Mouse (Mus musculus) cerebellum, postnatal 10 days (tissue): ENCODE measurements around the gene Mfng.

ENCODE experiments used
- DNase-seq, 2 experiments: peaks; one replicate each; pipeline ENCODE4 v3.0.0; 2021; ENCODE audit warnings: mixed read lengths in 2 of 2

Gene Mfng

DNA sequence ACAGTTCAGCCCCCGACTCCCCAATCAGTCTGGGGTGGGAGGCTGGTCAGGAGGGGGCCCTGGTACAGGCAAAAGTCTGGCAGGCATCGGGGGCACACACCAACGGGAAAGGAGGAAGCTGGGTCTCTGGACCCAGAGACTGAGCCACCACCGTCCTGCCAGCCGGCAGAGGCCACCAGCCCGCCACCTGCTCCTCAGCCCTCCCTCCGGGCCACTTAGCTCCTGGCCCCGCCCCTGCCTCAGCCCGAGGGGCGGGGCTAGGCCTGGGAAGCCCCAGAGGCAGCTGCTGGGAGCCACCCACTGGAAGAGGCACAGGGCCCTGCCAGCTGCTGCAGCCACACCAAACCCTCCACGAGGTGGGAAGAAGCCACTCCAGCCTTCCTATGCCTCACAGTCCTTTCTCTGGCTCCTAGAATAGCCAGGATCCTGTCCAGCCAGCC lies at the start of gene Mfng:
TSS of gene Mfng (minus strand) at position 186 of the 440 bp plus-strand sequence.
- peak; percentile 72 to 83 for DNase-seq

DNA sequence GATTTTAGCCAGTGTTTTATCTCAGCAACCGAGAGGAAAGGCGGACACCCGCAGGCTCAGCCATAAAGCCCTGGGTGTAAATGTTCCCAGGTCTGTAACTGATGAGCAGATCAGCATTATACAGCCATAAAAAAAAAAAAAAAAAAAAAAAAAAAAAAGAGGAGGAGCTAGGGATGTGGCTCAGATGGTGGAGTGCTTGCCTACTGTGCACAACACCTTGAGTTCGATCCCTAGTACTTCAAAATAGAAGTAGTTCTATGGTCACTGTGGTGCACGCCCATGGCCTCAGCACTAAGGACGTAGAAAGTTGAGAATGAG lies 42.8 kb upstream of the Mfng start:
- DNase-seq: no peak

DNA sequence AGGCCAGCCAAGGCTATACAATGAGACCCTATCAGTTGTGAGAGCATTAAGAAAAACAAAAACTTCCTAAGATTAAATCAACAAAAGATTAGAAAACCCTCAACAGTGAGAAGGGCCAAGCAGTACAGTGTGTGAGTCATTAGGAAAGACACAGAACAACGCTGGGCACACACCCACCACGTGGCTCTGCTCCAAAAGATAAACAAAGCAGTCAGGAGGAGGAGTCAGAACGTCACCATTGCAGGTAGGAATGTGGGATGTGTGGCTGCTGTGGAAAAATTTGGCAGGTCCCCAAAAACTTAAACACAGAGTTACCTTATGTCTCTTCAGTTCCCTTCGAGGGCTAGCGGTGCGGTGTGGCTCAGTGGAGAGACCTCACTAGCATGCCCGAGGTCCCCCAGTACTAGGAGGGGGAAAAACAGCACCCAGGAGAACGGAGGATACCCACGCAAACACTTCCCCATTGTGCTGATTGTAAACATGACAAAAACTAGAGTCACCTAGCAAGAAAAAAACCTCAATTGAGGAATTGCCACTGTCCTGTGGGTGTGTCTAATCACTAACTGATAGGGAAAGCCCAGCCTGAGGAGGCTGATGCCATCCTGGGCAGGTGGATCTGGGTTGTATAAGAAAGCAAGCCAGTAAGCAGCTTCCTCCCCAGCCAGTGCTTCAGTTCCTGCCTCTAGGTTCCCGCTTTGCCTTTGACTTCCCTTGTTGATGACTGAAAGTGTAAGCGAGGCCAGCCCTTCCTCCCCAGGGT lies 42.2 kb upstream of the Mfng start:
- DNase-seq: peak in 1 of 2 experiments; percentile 4

DNA sequence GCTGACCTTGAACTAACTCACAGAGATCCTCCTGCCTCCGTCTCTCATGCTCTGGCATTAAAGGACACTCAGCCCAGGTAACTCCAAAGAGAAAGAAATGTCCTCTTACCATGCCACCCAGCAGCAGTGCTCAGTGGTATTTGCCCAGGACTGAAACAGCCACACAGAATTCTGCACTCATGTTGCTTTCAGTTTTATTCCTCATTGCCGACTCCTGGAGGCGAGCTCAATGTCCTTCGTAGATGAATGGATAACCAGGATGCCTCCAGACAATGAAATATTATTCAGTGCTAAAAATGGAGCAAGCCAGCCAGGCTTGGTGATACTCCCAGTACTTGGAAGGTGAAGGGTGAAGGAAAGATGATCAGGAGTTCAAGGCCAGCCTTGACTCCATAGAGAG lies 40.3 kb upstream of the Mfng start:
- no peak for DNase-seq

DNA sequence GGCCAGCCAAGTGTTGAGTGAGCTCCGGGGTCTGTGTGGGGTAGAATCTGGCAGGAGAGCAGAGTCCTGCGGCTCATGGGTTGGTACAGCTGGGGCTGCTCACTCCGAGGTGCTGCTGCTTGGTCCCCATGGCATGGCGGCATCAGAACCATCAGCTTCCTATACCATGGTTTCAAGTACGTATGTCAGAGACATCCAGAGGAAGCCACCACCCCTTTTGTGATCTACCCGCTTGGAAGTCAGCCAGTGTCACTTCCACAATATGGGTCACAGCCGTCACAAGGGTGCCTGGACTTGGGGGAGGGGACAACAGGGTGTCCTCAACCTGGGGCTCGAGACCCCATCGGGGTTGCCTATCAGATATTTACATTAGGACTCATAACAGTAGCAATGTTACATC lies 36.9 kb upstream of the Mfng start:
- no peak for DNase-seq

DNA sequence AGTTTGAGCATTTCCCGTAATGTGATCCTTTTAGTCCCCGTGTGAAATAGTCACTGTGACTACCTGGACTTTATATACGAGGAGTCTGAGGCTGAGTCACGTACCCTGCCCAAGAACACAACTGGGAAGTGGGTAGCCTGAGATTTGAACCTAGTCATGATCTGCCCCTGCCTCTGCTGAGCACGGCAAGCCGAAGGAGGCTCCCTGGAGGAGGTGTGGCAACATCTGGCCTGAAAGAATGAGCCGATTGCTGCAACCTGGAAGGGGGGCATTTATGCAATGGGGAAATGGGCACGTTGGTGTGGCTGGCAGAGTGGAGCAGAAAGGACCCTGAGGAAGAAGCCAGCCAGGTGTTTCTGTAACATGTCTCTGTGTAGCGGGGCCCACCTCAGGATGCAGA lies 36.5 kb upstream of the Mfng start:
- DNase-seq: no peak

DNA sequence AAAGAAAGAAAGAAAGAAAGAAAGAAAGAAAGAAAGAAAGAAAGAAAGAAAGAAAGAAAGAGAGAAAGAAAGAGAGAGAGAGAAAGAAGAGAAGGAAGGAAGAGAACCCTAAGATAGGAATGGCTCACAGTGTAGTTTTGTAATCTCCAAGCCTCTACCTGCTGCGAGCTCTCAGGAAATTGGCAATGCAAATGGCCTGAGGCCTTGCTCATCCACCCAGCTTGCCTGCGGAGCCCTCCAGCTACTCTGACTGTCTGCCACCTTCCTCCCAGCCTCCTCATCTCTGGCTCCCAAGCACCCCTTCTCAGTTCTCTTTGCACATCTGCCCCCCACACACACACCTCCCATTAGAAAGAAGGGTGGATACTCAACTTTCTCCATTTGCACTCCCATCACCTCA lies 35.7 kb upstream of the Mfng start:
- no peak for DNase-seq

DNA sequence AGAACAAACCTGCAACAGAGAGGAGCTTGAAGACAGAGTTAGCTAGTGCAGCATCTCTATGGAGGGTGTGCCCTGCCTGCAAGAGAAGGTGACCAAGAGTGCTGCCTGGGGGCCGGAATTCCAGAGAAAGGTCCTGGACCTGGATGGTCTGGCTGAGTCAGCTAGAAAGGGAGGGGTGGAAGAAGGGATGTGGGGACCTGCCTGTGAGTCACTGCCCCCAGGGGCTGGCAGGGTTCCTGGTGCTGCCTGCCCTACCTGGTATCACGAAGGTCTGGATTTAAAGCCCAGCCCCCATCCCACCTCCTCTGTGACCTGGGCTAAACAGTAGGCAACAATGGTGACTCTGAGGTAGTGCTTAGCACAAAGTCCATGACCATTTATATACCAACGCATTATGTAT lies 33.9 kb upstream of the Mfng start:
- no peak for DNase-seq

DNA sequence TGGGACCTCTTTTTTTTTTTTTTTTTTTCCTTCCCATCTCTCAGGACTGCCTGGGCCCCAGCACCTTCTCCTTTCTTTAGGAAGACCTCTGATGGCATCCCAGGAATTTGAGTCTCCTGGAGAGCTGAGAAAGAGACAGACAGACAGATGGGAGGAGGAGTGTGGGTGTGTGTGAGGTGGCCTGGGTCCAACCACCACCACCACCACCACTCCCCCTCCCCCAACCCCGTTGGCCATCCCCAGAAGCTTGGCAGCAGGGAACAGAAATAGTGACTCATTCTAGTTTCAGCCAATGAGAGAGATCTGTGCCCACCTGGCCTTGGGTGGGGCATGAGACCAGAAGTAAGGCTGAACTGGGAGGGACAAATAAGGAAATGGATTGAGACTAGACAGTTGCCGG lies 33.3 kb upstream of the Mfng start:
- peak in 1 of 2 experiments; percentile 43 for DNase-seq

DNA sequence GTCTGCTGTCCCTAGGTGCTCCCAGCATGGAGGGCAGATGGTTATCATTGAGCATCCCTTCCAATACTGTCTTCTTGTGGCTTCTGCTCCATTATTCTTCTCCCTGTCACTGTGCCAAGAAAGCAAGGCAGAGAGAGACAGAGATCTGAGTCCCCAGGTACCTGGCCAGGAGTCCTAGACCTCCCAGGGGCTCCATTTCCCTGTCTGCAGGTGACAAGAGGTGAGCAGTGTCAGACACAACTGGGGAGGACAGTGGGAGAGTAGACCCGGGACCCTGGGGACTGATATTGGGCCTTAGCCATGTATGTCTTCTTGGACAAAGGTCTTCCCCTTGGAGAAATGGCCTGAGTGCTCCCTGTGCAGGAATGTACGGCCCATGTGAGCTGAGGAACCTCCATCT lies 32.1 kb upstream of the Mfng start:
- no peak for DNase-seq

DNA sequence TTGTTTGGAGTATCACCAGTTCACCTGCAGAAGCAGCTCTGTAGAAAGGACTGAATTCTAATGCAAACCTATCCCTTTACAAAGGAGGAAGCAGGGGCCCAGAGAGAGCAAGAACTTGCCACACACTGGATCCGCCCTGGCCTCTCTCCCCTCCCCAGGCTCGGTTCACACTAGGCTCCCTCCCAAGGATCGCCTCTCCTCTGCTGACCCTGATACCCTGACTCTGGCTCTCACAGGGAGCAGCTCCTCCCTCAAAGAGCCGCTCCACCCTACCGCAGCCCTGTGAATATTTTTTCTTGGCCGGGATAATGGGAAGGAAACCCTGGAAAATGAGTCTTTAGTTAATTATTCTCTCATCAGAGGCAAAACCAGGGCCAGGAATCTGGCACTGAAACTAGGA lies 31.1 kb upstream of the Mfng start:
- no peak for DNase-seq

DNA sequence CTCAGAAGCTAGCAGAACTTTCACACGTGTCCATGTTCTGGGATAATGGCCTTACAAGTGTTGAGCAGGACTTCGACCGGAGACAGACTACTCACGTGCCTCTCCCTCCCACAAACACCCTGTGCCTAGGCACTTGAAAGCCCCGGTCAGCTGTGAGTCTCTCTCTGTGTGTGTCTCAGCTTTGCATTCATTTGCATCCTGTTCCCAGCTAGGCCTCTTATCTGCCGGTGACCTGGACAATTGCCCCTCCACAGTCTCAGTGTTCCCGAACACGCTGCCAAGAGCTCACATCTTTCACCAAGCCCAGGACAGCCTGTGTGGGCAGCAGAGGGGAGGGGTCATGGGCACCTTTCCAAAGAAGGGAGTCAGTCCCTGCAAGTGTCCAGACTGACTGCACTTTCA lies 30.2 kb upstream of the Mfng start:
- DNase-seq: peak; percentile 60 to 67

DNA sequence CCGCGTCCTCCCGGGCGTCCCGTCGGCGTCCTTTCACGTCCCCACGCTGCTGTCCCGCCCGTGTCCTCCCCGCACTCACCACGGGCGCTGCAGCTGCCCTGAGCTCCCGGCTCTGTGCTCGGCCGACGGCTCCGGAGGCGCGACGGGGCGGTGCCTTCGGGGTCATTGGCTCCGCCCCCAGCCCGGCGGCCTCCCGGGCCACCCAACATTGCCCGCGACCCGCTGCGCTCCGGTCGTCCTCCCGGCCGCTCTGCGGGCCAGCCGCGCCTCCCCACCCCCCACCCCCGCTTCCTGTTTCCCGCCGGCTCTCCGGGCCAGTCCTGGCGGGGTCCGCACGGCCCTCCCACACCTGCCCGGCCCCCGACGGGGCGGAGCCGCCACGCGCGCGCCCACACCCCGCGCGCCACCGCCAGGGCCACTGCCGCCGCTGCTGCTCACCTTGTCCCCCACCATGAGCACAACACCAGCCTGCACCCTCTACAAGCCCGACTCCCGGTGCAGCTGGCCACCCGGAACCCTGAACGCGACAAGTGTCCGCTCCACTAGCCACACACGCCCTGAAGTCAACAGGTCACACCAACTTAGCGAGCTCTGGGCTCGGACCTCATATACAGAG lies 29.6 kb upstream of the Mfng start, which contains the start of gene Card10:
TSS of gene Card10 (minus strand) at position 267 of the 616 bp plus-strand sequence.
- DNase-seq: peak in 1 of 2 experiments; percentile 38

DNA sequence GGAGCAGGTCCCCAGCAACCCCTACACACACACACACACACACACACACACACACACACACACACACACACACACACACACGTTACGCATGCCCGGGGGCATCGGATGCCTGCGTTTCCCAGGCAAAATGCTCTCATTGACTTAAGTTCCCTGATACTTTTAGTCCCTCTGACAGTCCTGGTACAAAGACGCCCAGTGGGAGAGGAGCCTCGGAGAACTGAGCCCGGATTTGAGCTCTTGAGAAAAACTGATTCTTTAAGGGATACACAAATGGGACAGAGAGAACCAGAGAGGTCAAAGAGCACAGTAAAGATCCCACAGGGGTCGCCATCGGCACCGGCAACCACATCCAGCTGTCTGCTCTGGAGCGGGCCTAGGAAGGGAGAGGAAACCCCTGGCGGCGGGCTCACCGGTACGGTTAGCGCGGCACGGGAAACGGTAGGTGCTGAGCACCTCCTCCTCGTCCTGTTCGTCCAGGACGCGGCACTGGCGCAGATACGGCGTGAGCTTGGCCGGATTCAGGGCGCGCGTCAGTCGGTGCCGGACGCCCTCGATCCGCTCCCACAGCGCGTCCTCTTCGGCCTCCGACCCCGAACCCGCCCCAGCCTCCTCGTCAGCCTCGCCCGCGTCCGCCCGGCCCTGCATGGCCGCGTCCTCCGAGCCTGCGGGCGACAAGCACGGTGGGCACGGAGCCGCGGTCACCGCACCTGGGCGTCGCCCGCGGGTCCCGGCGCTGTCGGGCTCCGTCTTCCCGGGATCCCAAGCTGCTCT lies 28.9 kb upstream of the Mfng start:
- peak in 1 of 2 experiments; percentile 34 for DNase-seq

DNA sequence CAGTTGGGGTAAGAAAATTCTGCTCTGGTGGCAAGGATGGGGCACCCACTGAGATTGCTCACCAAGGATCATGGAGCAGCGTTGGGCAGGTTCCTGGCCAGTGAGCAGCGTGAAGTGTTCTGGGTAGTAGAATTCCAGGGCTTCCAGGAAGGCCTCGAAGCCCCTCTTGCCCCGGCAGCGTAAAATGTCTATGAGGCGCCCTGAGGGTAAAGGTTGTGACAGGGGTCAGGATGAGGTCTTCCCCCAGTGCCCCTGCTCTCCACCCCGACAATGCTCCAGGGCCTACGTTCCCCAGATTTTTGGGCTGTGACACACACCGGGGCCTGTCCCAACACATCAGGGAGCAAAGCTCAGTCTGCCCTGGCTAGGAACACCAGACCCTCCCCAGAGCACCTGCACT lies 28.3 kb upstream of the Mfng start:
- no peak for DNase-seq

DNA sequence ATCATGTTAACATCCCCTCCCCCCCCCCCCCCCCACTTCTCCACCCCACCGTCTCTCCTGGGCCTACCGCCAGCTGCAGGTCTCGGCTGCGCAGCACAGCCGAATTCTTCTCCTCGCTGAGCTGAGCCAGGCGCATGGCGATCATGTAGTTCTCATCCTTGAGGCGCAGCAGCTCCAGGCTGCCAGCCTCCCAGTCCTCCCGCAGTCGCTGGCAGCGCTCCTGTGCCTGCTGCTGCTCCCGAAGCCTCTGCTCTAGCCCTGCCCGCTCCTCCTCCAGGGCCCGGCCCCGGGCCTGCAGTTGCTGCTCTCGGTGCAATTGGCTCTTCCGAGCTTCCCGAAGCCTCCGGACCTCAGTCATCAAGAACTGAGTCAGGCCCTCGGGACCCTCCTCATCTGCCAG lies 25.8 kb upstream of the Mfng start:
- DNase-seq: peak; percentile 81 to 88

DNA sequence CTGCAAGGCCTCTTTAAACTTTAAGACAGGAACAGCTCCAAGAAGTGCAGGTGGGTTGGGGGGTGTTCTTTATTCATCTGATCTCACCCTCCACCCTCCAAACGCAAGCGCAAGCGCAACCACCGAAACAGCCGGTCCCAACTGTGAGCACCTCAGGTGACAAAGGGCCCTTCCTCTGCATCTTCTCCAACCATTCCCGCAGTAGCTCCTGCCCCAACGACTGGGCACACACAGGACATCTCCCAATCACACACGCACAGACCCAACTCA lies 23.7 kb upstream of the Mfng start:
- DNase-seq: no peak

DNA sequence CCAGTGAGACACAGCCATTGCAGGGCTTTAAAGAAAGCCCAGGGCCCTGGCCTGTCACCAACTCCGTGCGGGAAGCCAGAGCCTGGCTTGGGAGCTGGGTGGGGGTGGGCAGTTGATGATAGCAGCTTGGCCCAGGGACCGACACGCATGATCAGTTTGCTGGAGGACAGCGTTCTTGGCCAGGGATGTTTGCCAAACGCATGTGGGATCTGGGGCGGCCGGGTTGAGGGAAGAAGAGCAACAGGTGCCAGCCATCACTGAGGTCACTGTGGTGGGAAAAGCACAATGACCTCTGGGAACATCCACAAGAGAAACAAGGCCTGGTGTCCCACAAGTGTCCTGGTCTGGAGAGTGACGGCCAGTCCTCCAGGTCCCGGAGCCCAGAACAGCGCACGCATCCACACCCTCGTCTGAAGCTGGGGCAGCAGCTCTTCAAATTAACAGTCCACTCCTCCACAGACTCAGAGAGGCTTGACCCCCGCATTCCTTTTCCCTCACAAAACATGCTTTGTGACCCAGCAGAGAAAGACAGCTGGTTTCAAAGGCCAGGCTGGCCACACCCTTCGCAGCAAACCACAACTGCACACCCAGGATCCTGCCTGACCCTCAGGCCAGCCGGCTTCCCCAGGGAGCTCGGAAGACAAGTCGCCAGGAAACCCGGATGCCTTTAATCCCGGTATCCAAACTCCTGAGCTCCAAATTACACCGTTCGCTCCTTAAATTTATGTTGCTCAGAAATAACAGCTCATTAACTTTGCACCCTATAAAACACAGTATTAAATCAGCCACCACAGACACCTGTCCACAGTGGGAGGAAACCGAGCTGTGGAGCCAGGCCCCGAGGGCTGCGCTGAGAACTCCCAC lies 23.2 kb upstream of the Mfng start:
- DNase-seq: peak; percentile 89 to 92

DNA sequence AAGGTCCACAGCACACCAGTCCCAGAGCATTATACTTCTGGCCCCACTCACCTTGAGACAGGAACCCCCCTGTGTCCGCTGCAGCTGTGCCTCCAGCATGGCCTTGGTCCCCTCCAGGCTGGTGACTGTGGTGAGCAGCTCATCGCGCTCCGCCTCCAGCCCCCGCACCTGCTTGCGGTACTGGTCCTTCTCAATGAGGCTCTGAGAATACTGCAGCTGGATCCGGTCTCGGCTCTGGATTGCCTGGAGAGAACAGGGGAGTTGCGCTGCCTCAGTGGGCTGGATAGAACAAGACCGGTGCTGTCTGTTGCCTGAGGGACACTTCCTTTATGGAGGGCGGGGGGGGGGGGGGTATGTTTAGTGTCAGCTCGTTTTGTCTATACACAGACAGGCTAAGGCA lies 17.7 kb upstream of the Mfng start:
- DNase-seq: no peak

DNA sequence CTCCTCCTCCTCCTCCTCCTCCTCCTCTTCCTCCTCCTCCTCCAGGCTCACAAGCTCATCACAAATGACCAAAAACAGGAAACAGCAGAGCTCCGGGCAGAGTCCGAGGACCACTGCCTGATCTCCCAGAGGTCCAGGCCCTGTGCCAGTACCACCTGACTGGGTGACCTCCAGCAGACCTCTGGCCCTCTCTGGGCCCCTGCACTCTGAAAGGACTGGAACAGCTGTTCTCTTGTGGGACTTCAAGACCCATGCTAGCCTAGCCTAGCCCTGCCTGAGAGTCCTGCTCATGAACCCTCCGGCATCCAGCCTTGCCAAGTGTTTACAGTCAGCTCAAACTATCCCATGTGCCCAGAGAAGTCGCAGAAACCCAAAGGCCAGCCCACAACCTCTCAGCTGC lies 17.2 kb upstream of the Mfng start:
- DNase-seq: no peak

DNA sequence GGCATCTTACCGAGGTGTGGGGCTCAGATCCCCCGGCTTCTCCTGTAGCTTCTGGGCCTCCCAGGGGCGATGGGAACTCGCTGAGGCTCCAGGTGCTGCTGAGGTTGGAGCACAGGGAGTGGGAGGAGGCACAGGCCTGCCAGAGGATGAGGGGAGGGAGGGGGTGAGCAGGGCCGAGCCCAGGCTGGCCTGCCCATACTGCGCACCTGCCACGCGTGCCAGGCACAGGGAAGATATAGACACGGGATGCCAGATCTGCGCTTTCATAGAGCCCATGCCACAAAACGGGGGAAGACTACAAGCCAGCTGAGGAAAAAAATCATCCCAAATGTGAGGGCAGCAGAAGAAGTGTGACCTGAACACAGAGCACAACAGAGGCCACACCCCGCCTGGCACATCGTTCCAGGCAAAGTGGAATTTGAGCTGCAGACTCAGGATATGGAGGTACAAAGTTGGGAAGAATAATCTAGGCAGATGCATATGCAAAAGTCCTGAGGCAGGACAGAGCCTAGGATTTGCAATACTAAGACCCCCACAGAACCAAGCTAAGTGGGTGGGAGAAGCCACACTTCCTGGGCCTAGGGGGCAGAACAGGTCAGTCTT lies 16.5 kb upstream of the Mfng start:
- DNase-seq: no peak

DNA sequence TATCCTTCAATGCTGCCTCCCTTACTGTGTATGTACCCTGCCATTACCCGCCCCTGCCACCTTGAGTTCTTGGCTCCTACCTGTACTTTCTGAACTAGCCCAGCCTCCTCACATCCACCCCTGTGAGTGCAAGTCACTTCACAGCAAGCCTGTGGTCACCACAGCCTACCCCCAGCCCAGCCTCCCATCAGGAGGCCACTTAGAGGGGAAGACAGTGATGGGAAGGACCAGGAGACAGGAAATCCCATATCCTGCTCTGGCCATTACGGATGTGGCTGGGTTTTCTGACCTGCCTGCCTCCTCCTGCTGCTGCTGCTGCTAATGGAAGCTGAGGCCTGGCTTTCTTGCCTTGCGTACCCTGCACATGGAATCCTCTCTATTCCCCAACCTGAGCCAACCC lies 14.8 kb upstream of the Mfng start:
- no peak for DNase-seq
